Mouse (Mus musculus) kidney, embryonic 14.5 days (tissue): ENCODE results near the gene Znhit2. TPM values are rescaled to one million over a fixed set of nuclear protein-coding genes. Genes with fewer than 3 reads are reported as not detected.

ENCODE experiments used
- ATAC-seq: fragments of 200-750 bp; cut with Nextera tagmentation; 2 replicates; pipeline ENCODE4 v1.8.0; 2017; ENCODE audit warnings: moderate number of reproducible peaks, mild to moderate bottlenecking, moderate TSS enrichment, moderate library complexity; ENCODE audit not compliant: low FRiP score, low TSS enrichment
- H3K27ac ChIP-seq: fragments of 300-500 bp; sonication (generic); 2 replicates; pipeline ENCODE4 v1.5.1; 2014; ENCODE audit warnings: low read depth, mild to moderate bottlenecking, low read length, moderate library complexity, mixed read lengths
- H3K27me3 ChIP-seq: fragments of 300-500 bp; sonication (generic); 2 replicates; pipeline ENCODE4 v1.6.1; 2014; ENCODE audit warnings: mild to moderate bottlenecking, low read length; ENCODE audit not compliant: control insufficient read depth, insufficient read depth
- H3K36me3 ChIP-seq: fragments of 300-500 bp; sonication (generic); 2 replicates; pipeline ENCODE4 v1.6.1; 2014; ENCODE audit warnings: low read length, mixed read lengths; ENCODE audit not compliant: control insufficient read depth, insufficient read depth
- H3K4me1 ChIP-seq: fragments of 300-500 bp; sonication (generic); 2 replicates; pipeline ENCODE4 v1.6.1; 2014; ENCODE audit warnings: low read length, mixed read lengths; ENCODE audit not compliant: control insufficient read depth, insufficient read depth
- H3K4me2 ChIP-seq: fragments of 300-500 bp; sonication (generic); replicated peaks from 2 replicates; pipeline ENCODE4 v1.6.1; 2014; ENCODE audit warnings: low read depth, mild to moderate bottlenecking, low read length
- H3K4me3 ChIP-seq: fragments of 300-500 bp; sonication (generic); 2 replicates; pipeline ENCODE4 v1.5.1; 2014; ENCODE audit warnings: mild to moderate bottlenecking, low read length
- H3K9ac ChIP-seq: fragments of 300-500 bp; sonication (generic); 2 replicates; pipeline ENCODE4 v1.6.1; 2014; ENCODE audit warnings: low read depth, mild to moderate bottlenecking, low read length, moderate library complexity
- H3K9me3 ChIP-seq: fragments of 300-500 bp; sonication (generic); 2 replicates; pipeline ENCODE4 v1.6.1; 2016; ENCODE audit warnings: low read length; ENCODE audit not compliant: control insufficient read depth
- WGBS: fragments of 180-500 bp; shearing (Covaris S2); extraction: QIAGEN DNeasy Blood & Tissue Kit; methylation state at CpG from one replicate; pipeline ENCODE4 v1.1.7; 2014; 5-methylcytosine and 5-hydroxymethylcytosine counted together
- microRNA-seq: library from miRNA; unstranded; fragments of <30 nt; microRNA quantifications from one replicate; pipeline ENCODE4, GENCODE M21; 2016
- polyA plus RNA-seq: library from polyadenylated mRNA; unstranded; fragments of >200 nt; fragmentation: Nextera tagmentation; extraction: Ambion mirVana; gene quantifications from 2 replicates; pipeline ENCODE4 v1.2.1, GENCODE M21; 2014

The Znhit2 gene
- polyA plus RNA-seq, 1 experiment from 2014 or later, result 38.6 TPM

GRCm38 (mm10) chr19:6102169-6102853 lies 41.3 kb downstream of the Znhit2 start:
- no peak for ATAC-seq
- Histone ChIP-seq H3K4me3 (no peak overlapping the region), H3K27ac (no peak overlapping the region), H3K4me1 (no peaks in the 10 kb centered on the region), H3K27me3 (no peaks in the 10 kb centered on the region), H3K9me3 (no peaks in the 10 kb centered on the region), H3K9ac (no peak overlapping the region), H3K4me2 (no peak overlapping the region), H3K36me3 (peaks cover 6% of the 10 kb centered on the region)
- WGBS, result 76% methylated on average over 6 of the region's 6 CpGs

- no peak overlapping the region for H3K27ac ChIP-seq
- H3K36me3 ChIP-seq, result no peaks in the 10 kb centered on the region
- H3K27me3 ChIP-seq, result no peaks in the 10 kb centered on the region
- no peak overlapping the region for H3K4me3 ChIP-seq
- H3K9me3 ChIP-seq, result no peaks in the 10 kb centered on the region
- H3K9ac ChIP-seq, result no peak overlapping the region
- no peak overlapping the region for H3K4me2 ChIP-seq
- H3K4me1 ChIP-seq, result no peaks in the 10 kb centered on the region
- WGBS, result 74% methylated on average over 4 of the region's 4 CpGs
- ATAC-seq, result no peak
Observed at GRCm38 (mm10) chr19:6104476-6104875, 43.5 kb downstream of the Znhit2 start.

- Histone ChIP-seq H3K4me2 (no peak within 1 kb of the TSS), H3K9me3 (no peaks in the 10 kb centered on the region), H3K27ac (no peak within 1 kb of the TSS), H3K4me1 (no peaks in the 10 kb centered on the region), H3K4me3 (no peak within 1 kb of the TSS), H3K36me3 (no peaks in the 10 kb centered on the region), H3K9ac (no peak within 1 kb of the TSS), H3K27me3 (no peaks in the 10 kb centered on the region)
- no peak for ATAC-seq
- 88% methylated on average over 7 of the region's 7 CpGs for WGBS
Observed at GRCm38 (mm10) chr19:6105586-6105985, 44.6 kb downstream of the Znhit2 start, which contains the start of gene Naaladl1. TSS of gene Naaladl1 (plus strand) at chr19:6105782.

Small RNA genes within 50 kb of the gene (microRNA-seq; reads per million reads assigned to microRNA genes)
- 2.7 reads per million, percentile 10 among the genes with 10 or more reads in this experiment for gene Mir6988

Other genes starting within 250 kb of the Znhit2 start
- 17.4 and 26.5 TPM in 2 replicates for gene Frmd8, start 185.9 kb upstream of the Znhit2 start, polyA plus RNA-seq
- gene Slc25a45, start 183.4 kb upstream of the Znhit2 start, polyA plus RNA-seq, result 3.3 and 3.5 TPM in 2 replicates
- 2.9 and 4.0 TPM in 2 replicates for gene Tigd3, start 167.0 kb upstream of the Znhit2 start, polyA plus RNA-seq
- gene Dpf2, start 148.2 kb upstream of the Znhit2 start, polyA plus RNA-seq, result 132 and 167 TPM in 2 replicates
- 10.5 and 10.8 TPM in 2 replicates for gene Cdc42ep2, start 136.4 kb upstream of the Znhit2 start, polyA plus RNA-seq
- 74.2 and 95.3 TPM in 2 replicates for gene Pola2, start 97.0 kb upstream of the Znhit2 start, polyA plus RNA-seq
- not detected in 2 replicates for gene Slc22a20, start 75.0 kb upstream of the Znhit2 start, polyA plus RNA-seq
- gene Capn1, start 45.3 kb upstream of the Znhit2 start, polyA plus RNA-seq, result 6.3 and 8.6 TPM in 2 replicates
- 23.5 and 32.8 TPM in 2 replicates for gene Syvn1, start 14.6 kb upstream of the Znhit2 start, polyA plus RNA-seq
- gene Mrpl49, start 3.4 kb upstream of the Znhit2 start, polyA plus RNA-seq, result 77.3 and 89.5 TPM in 2 replicates
- gene Fau, start 3.3 kb upstream of the Znhit2 start, polyA plus RNA-seq, result 839 and 1,033 TPM in 2 replicates
- gene Tm7sf2, start 7.2 kb downstream of the Znhit2 start, polyA plus RNA-seq, result 22.1 and 24.6 TPM in 2 replicates
- gene Vps51, start 16.0 kb downstream of the Znhit2 start, polyA plus RNA-seq, result 60.8 and 75.0 TPM in 2 replicates
- not detected in 2 replicates for gene Tmem262, start 18.8 kb downstream of the Znhit2 start, polyA plus RNA-seq
- gene Gm28374, start 21.1 kb downstream of the Znhit2 start, polyA plus RNA-seq, result 1.1 and 1.5 TPM in 2 replicates
- 81.0 and 82.3 TPM in 2 replicates for gene Zfpl1, start 23.8 kb downstream of the Znhit2 start, polyA plus RNA-seq
- 43.1 and 53.5 TPM in 2 replicates for gene Cdca5, start 23.8 kb downstream of the Znhit2 start, polyA plus RNA-seq
- gene AC131692.1, start 33.2 kb downstream of the Znhit2 start, polyA plus RNA-seq, result 0.47 and 1.7 TPM in 2 replicates
- 0.44 and 0.60 TPM in 2 replicates for gene Naaladl1, start 44.6 kb downstream of the Znhit2 start, polyA plus RNA-seq
- gene Sac3d1, start 57.5 kb downstream of the Znhit2 start, polyA plus RNA-seq, result 56.1 and 64.4 TPM in 2 replicates
- 29.6 and 37.0 TPM in 2 replicates for gene Snx15, start 67.1 kb downstream of the Znhit2 start, polyA plus RNA-seq
- gene Batf2, start 79.8 kb downstream of the Znhit2 start, polyA plus RNA-seq, result 0.15 TPM in 1 of 2 replicates, not detected in the other
- 82.6 and 98.8 TPM in 2 replicates for gene Arl2, start 80.4 kb downstream of the Znhit2 start, polyA plus RNA-seq
- not detected in 2 replicates for gene Majin, start 123.2 kb downstream of the Znhit2 start, polyA plus RNA-seq
- 0.93 TPM in 1 of 2 replicates, not detected in the other for gene Gpha2, start 165.2 kb downstream of the Znhit2 start, polyA plus RNA-seq
- gene Ppp2r5b, start 174.7 kb downstream of the Znhit2 start, polyA plus RNA-seq, result 16.4 and 19.7 TPM in 2 replicates
- 7.2 and 12.4 TPM in 2 replicates for gene Atg2a, start 180.5 kb downstream of the Znhit2 start, polyA plus RNA-seq
- 38.3 and 46.0 TPM in 2 replicates for gene Ehd1, start 215.5 kb downstream of the Znhit2 start, polyA plus RNA-seq
- gene Cdc42bpg, start 245.3 kb downstream of the Znhit2 start, polyA plus RNA-seq, result 0.89 and 2.0 TPM in 2 replicates